Mouse (Mus musculus) forebrain, embryonic 14.5 days (tissue): ENCODE results near the gene Ache. TPM values are rescaled to one million over a fixed set of nuclear protein-coding genes. Genes with fewer than 3 reads are reported as not detected.

Experiments used
- ATAC-seq: fragments of 200-750 bp; cut with Nextera tagmentation; 2 replicates; pipeline ENCODE4 v1.8.0; 2017; ENCODE audit warnings: mild to moderate bottlenecking, moderate library complexity
- DNase-seq: peaks from one replicate; pipeline ENCODE4 v3.0.0-alpha.2; 2015; ENCODE audit warnings: low spot score
- H3K27ac ChIP-seq: fragments of 300-500 bp; sonication (generic); 2 replicates; pipeline ENCODE4 v1.5.1; 2014; ENCODE audit warnings: low read depth, mild to moderate bottlenecking, control low read depth, low read length, moderate library complexity
- H3K27me3 ChIP-seq: fragments of 300-500 bp; sonication (generic); replicated peaks from 2 replicates; pipeline ENCODE4 v1.6.1; 2014; ENCODE audit warnings: low read length, control low read depth, mixed read lengths; ENCODE audit not compliant: control insufficient read depth, insufficient read depth
- H3K36me3 ChIP-seq: fragments of 300-500 bp; sonication (generic); 2 replicates; pipeline ENCODE4 v1.6.1; 2014; ENCODE audit warnings: low read length, control low read depth; ENCODE audit not compliant: control insufficient read depth, insufficient read depth
- H3K4me1 ChIP-seq: fragments of 300-500 bp; sonication (generic); 2 replicates; pipeline ENCODE4 v1.6.1; 2014; ENCODE audit warnings: antibody characterized with exemption, low read length, control low read depth; ENCODE audit not compliant: control insufficient read depth, insufficient read depth
- H3K4me2 ChIP-seq: fragments of 300-500 bp; sonication (generic); 2 replicates; pipeline ENCODE4 v1.6.1; 2014; ENCODE audit warnings: mild to moderate bottlenecking, control low read depth, low read length
- H3K4me3 ChIP-seq: fragments of 300-500 bp; sonication (generic); 2 replicates; pipeline ENCODE4 v1.5.1; 2014; ENCODE audit warnings: low read depth, low read length, control low read depth
- H3K9ac ChIP-seq: fragments of 300-500 bp; sonication (generic); 2 replicates; pipeline ENCODE4 v1.6.1; 2014; ENCODE audit warnings: mild to moderate bottlenecking, low read length, control low read depth, moderate library complexity
- H3K9me3 ChIP-seq: fragments of 300-500 bp; sonication (generic); replicated peaks from 2 replicates; pipeline ENCODE4 v1.6.1; 2016; ENCODE audit warnings: low read length, control low read depth, mixed read lengths; ENCODE audit not compliant: control insufficient read depth
- WGBS: fragments of 180-500 bp; shearing (Covaris S2); extraction: QIAGEN DNeasy Blood & Tissue Kit; methylation state at CpG from one replicate; pipeline ENCODE4 v1.1.7; 2014; 5-methylcytosine and 5-hydroxymethylcytosine counted together
- polyA plus RNA-seq: library from polyadenylated mRNA; unstranded; fragments of >200 nt; fragmentation: Nextera tagmentation; extraction: Ambion mirVana; gene quantifications from 2 replicates; pipeline ENCODE4 v1.2.1, GENCODE M21; 2014

The Ache gene
- polyA plus RNA-seq, 1 experiment from 2014 or later = 6.9 TPM

DNA sequence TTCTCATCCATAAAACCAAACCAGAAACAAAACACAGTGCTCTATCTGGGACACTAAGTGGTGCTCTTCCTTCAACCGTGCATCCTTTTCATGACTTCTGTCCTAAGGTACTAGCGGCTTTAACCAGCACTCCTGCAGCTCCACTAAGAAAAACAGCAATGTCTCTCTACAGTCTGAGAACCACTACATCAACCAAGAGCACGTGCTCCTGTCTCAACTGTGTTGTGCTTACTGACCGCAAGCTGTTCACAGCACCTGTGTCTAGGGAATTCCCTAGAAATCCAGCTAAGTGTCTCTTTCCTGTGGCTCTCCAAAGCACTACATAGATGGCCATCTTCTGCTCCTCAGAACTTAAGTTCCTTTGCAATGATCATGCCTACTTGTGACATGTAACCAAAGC is 17.5 kb downstream of the Ache start:
- no peaks in the 10 kb centered on the region for H3K27me3 ChIP-seq
- H3K36me3 ChIP-seq = peaks cover 59% of the 10 kb centered on the region
- H3K27ac ChIP-seq = no peak overlapping the region
- WGBS = 74% methylated on average over 4 of the region's 4 CpGs
- no peaks in the 10 kb centered on the region for H3K9me3 ChIP-seq
- H3K4me3 ChIP-seq = no peak overlapping the region
- H3K4me1 ChIP-seq = peaks cover 28% of the 10 kb centered on the region
- H3K9ac ChIP-seq = peak overlapping the region; percentile 86
- H3K4me2 ChIP-seq = peak overlapping the region; percentile 77
- DNase-seq (no peak), ATAC-seq (no peak)

DNA sequence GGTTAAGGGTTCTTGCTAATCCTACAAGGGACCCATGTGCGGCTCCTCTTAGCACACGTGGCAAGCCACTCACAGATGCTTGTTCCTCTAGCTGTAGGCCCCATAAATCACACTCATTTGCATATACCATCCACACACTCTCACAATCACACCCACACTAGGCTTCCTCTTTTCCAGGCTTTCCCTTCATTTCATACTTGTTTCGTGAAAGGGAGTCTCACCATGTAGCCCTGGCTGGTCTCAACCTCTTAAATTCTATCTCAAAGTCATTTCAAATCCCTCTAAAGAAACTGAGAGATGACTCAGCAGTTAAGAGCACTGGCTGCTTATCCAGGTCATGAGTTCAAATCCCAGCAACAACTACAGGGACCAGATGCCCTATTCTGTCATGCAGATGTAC is 18.5 kb downstream of the Ache start:
- no peak for DNase-seq
- Histone ChIP-seq H3K36me3 (peaks cover 58% of the 10 kb centered on the region), H3K9me3 (no peaks in the 10 kb centered on the region), H3K9ac (peak overlapping the region; percentile 86; the same call in 1 of the 2 replicates), H3K4me3 (peak overlapping the region; percentile 67), H3K27me3 (no peaks in the 10 kb centered on the region), H3K4me2 (peak overlapping the region; percentile 77), H3K27ac (no peak overlapping the region), H3K4me1 (peaks cover 28% of the 10 kb centered on the region)
- 69% methylated on average over 3 of the region's 3 CpGs for WGBS
- no peak for ATAC-seq

- ATAC-seq (no peak), DNase-seq (no peak)
- Histone ChIP-seq H3K4me3 (peak overlapping the region; percentile 67), H3K4me2 (peak overlapping the region; percentile 77), H3K27me3 (no peaks in the 10 kb centered on the region), H3K27ac (peak overlapping the region; percentile 92), H3K36me3 (peaks cover 51% of the 10 kb centered on the region), H3K9ac (peak overlapping the region; percentile 86), H3K9me3 (no peaks in the 10 kb centered on the region), H3K4me1 (peaks cover 28% of the 10 kb centered on the region)
- whole genome bisulfite sequencing = 15% methylated on average over 12 of the region's 12 CpGs
These were observed 19.2 kb downstream of the Ache start for GRCm38 (mm10) chr5:137306439-137307005.

DNA sequence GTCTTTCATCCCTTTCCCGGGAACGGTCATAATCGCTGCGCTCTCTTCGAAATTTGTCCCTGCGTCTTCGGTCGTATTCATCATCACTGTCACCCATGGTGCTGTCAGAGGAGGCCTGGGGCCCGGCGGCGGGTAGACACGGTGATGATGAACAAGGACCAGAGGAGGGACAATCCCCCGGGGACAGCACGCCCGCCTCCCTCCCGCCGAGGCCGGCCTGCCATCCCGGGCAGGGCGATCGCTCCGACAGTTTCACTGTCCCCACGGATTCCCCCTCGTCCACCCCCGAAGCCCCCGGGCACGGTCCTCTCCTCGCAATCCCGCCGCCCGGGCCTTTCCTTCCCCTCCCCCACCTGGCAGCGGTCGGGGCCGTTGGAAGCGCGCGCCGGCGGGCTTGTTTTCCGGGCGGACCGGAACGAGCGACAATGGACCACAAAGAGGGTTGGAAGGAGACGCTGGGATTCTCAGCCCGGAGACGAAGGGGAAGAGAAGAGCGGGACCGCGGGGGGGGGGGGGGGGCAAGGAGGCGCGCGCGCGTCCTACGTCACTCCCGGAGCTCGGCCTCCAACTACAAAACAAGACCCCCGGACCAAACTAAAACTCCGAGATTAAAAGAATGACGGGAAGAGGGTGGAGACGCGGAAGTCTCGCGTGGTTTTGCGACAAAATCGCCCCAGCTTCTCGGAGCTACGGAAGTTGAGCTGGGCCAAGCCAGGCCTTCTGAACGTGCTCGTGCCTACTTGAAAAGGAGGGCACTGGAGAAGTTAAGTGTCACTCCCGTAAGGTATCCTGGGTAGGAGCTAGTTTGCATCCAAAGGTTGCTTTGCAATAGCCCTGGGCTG is 20.0 kb downstream of the Ache start, which contains the start of gene Srrt:
Gene Srrt (minus strand): TSS at position 604 of the 842 bp plus-strand sequence.
- no peaks in the 10 kb centered on the region for H3K9me3 ChIP-seq
- no peaks in the 10 kb centered on the region for H3K27me3 ChIP-seq
- peaks cover 43% of the 10 kb centered on the region for H3K36me3 ChIP-seq
- peak within 1 kb of the TSS; percentile 92 for H3K27ac ChIP-seq
- 1% methylated on average over 59 of the region's 72 CpGs for WGBS
- DNase-seq (peak; percentile 99), ATAC-seq (peak; percentile 92)
- H3K9ac ChIP-seq = peak within 1 kb of the TSS; percentile 86
- peaks cover 28% of the 10 kb centered on the region for H3K4me1 ChIP-seq
- H3K4me3 ChIP-seq = peak within 1 kb of the TSS; percentile 67
- H3K4me2 ChIP-seq = peak within 1 kb of the TSS; percentile 77

- peaks cover 28% of the 10 kb centered on the region for H3K4me1 ChIP-seq
- WGBS = 90% methylated on average over 4 of the region's 4 CpGs
- DNase-seq (no peak), ATAC-seq (no peak)
- H3K4me2 ChIP-seq = peak overlapping the region; percentile 65
- H3K9ac ChIP-seq = peak overlapping the region; percentile 86
- H3K9me3 ChIP-seq = no peaks in the 10 kb centered on the region
- H3K27ac ChIP-seq = peak overlapping the region; percentile 92; the same call in 1 of the 2 replicates
- H3K36me3 ChIP-seq = peaks cover 33% of the 10 kb centered on the region
- no peaks in the 10 kb centered on the region for H3K27me3 ChIP-seq
- peak overlapping the region; percentile 67 for H3K4me3 ChIP-seq
These were observed 21.0 kb downstream of the Ache start for GRCm38 (mm10) chr5:137308356-137308755.

- peaks cover 20% of the 10 kb centered on the region; the same call in 1 of the 2 replicates for H3K4me1 ChIP-seq
- 2% methylated on average over 22 of the region's 22 CpGs for WGBS
- DNase-seq (no peak), ATAC-seq (peak; percentile 58)
- H3K4me3 ChIP-seq = peak overlapping the region; percentile 36
- peaks cover 25% of the 10 kb centered on the region for H3K36me3 ChIP-seq
- peak overlapping the region; percentile 53 for H3K4me2 ChIP-seq
- H3K9me3 ChIP-seq = no peaks in the 10 kb centered on the region
- peak overlapping the region; percentile 61 for H3K9ac ChIP-seq
- peak overlapping the region; percentile 35; the same call in 1 of the 2 replicates for H3K27ac ChIP-seq
- no peaks in the 10 kb centered on the region for H3K27me3 ChIP-seq
These were observed 26.3 kb downstream of the Ache start for GRCm38 (mm10) chr5:137313466-137314192.

GRCm38 (mm10) chr5:137314193-137315083 is 27.1 kb downstream of the Ache start, which contains the start of gene Trip6:
Gene Trip6, minus strand, starts transcription at chr5:137314404.
- Histone ChIP-seq H3K27me3 (no peaks in the 10 kb centered on the region), H3K4me1 (peaks cover 20% of the 10 kb centered on the region; the same call in 1 of the 2 replicates), H3K27ac (peak within 1 kb of the TSS; percentile 70), H3K36me3 (peaks cover 22% of the 10 kb centered on the region), H3K4me3 (peak within 1 kb of the TSS; percentile 36), H3K4me2 (peak within 1 kb of the TSS; percentile 53), H3K9me3 (no peaks in the 10 kb centered on the region), H3K9ac (peak within 1 kb of the TSS; percentile 61)
- peak; percentile 91 for ATAC-seq
- 8% methylated on average over 30 of the region's 30 CpGs for WGBS
- DNase-seq = peak; percentile 92
